Mouse (Mus musculus) midbrain, postnatal 0 days (tissue): Measurements from ENCODE around the gene Arr3. TPM values are rescaled to one million over a fixed set of nuclear protein-coding genes. Genes with fewer than 3 reads are reported as not detected.

ENCODE experiments used
- ATAC-seq: fragments of 200-750 bp; cut with Nextera tagmentation; 2 replicates; pipeline ENCODE4 v1.8.0; 2017; ENCODE audit warnings: moderate number of reproducible peaks, mild to moderate bottlenecking, moderate TSS enrichment, moderate library complexity; ENCODE audit not compliant: low FRiP score
- DNase-seq: peaks from one replicate; pipeline ENCODE4 v3.0.0-alpha.2; 2015; ENCODE audit warnings: low spot score
- H3K27ac ChIP-seq: fragments of 300-500 bp; sonication (generic); 2 replicates; pipeline ENCODE4 v1.5.1; 2014; ENCODE audit warnings: low read depth, mild to moderate bottlenecking, low read length, mixed read lengths
- H3K27me3 ChIP-seq: fragments of 300-500 bp; sonication (generic); 2 replicates; pipeline ENCODE4 v1.6.1; 2014; ENCODE audit warnings: low read length, control low read depth, mixed read lengths; ENCODE audit not compliant: insufficient read depth
- H3K36me3 ChIP-seq: fragments of 300-500 bp; sonication (generic); 2 replicates; pipeline ENCODE4 v1.6.1; 2014; ENCODE audit warnings: low read length, control low read depth, mixed read lengths; ENCODE audit not compliant: insufficient read depth
- H3K4me1 ChIP-seq: fragments of 300-500 bp; sonication (generic); 2 replicates; pipeline ENCODE4 v1.6.1; 2014; ENCODE audit warnings: mild to moderate bottlenecking, control low read depth, antibody characterized with exemption, low read length, mixed read lengths; ENCODE audit not compliant: insufficient read depth
- H3K4me2 ChIP-seq: fragments of 300-500 bp; sonication (generic); 2 replicates; pipeline ENCODE4 v1.6.1; 2014; ENCODE audit warnings: low read depth, mild to moderate bottlenecking, low read length, mixed read lengths; ENCODE audit not compliant: poor library complexity, severe bottlenecking
- H3K4me3 ChIP-seq: fragments of 300-500 bp; sonication (generic); 2 replicates; pipeline ENCODE4 v1.5.1; 2014; ENCODE audit warnings: low read depth, mild to moderate bottlenecking, low read length, moderate library complexity
- H3K9ac ChIP-seq: fragments of 300-500 bp; sonication (generic); replicated peaks from 2 replicates; pipeline ENCODE4 v1.6.1; 2014; ENCODE audit warnings: mild to moderate bottlenecking, low read length, moderate library complexity, mixed read lengths; ENCODE audit not compliant: poor library complexity, severe bottlenecking
- H3K9me3 ChIP-seq: fragments of 300-500 bp; sonication (generic); 2 replicates; pipeline ENCODE4 v1.6.1; 2016; ENCODE audit warnings: low read length, control low read depth
- CTCF ChIP-seq: IDR thresholded peaks from 2 replicates; pipeline ENCODE4 v1.5.1; 2016; ENCODE audit warnings: antibody characterized with exemption, mild to moderate bottlenecking
- WGBS: fragments of 180-500 bp; shearing (Covaris S2); extraction: QIAGEN DNeasy Blood & Tissue Kit; methylation state at CpG from one replicate; pipeline ENCODE4 v1.1.7; 2014; 5-methylcytosine and 5-hydroxymethylcytosine counted together
- polyA plus RNA-seq: library from polyadenylated mRNA; unstranded; fragments of >200 nt; fragmentation: Nextera tagmentation; extraction: Ambion mirVana; gene quantifications from 2 replicates; pipeline ENCODE4 v1.2.1, GENCODE M21; 2015
- total RNA-seq: library from RNA; depleted of rRNA; stranded (reverse); fragments of >200 nt; gene quantifications from 2 replicates; pipeline ENCODE4 v1.2.3, GENCODE M21; 2014; rRNA removed

Gene Arr3
- not detected in 2 replicates for total RNA-seq
- polyA plus RNA-seq, result 0.15 and 0.20 TPM in 2 replicates

- DNase-seq (no peak), ATAC-seq (no peak)
- Histone ChIP-seq H3K9me3 (no peaks in the 10 kb centered on the region), H3K4me2 (no peak within 1 kb of the TSS), H3K4me3 (no peak within 1 kb of the TSS), H3K36me3 (no peaks in the 10 kb centered on the region), H3K9ac (no peak within 1 kb of the TSS), H3K27me3 (no peaks in the 10 kb centered on the region; the same call in 1 of the 2 replicates), H3K27ac (no peak within 1 kb of the TSS), H3K4me1 (no peaks in the 10 kb centered on the region)
- 46% methylated on average over 1 of the region's 1 CpGs for WGBS
- no peak for TF ChIP-seq CTCF
Measured at GRCm38 (mm10) chrX:100605314-100605713, at the start of gene Arr3. Gene Arr3, plus strand, starts transcription at chrX:100605497.

GRCm38 (mm10) chrX:100556026-100556425, 49.3 kb upstream of the Arr3 start:
- Histone ChIP-seq H3K9me3 (no peaks in the 10 kb centered on the region), H3K4me1 (no peaks in the 10 kb centered on the region), H3K4me2 (no peak overlapping the region), H3K9ac (no peak overlapping the region), H3K36me3 (no peaks in the 10 kb centered on the region), H3K27me3 (no peaks in the 10 kb centered on the region), H3K4me3 (no peak overlapping the region), H3K27ac (no peak overlapping the region)
- DNase-seq, result no peak
- ATAC-seq, result no peak
- WGBS, result 81% methylated on average over 3 of the region's 3 CpGs
- TF ChIP-seq CTCF, result no peak

DNA sequence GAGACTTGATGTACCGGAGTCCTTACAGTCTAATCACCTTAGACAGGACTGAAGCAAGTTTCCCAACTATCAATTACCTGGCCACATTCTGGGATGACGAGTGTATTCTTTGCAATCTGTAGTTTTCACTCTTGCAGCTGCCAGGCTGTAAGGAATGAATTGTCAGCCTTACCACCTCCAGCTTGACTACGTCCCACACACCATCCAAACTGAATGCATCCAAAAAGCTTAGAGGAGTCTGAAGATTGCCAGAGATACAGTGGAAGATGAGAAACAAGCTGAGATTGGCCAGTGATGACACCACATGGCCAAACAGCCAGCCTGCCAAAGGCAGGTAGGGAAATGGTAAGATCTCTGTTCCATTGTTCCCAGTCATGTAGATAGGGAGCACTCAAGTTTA, 39.6 kb upstream of the Arr3 start:
- Histone ChIP-seq H3K4me1 (no peaks in the 10 kb centered on the region), H3K27me3 (no peaks in the 10 kb centered on the region), H3K4me2 (no peak overlapping the region), H3K4me3 (no peak overlapping the region), H3K27ac (no peak overlapping the region), H3K9ac (no peak overlapping the region), H3K9me3 (no peaks in the 10 kb centered on the region), H3K36me3 (no peaks in the 10 kb centered on the region)
- 91% methylated on average over 3 of the region's 3 CpGs for WGBS
- ATAC-seq, result no peak
- no peak for TF ChIP-seq CTCF
- DNase-seq, result no peak

- Histone ChIP-seq H3K4me2 (no peak within 1 kb of the TSS), H3K36me3 (no peaks in the 10 kb centered on the region), H3K4me3 (no peak within 1 kb of the TSS), H3K27ac (no peak within 1 kb of the TSS), H3K27me3 (no peaks in the 10 kb centered on the region), H3K9me3 (no peaks in the 10 kb centered on the region), H3K9ac (no peak within 1 kb of the TSS), H3K4me1 (no peaks in the 10 kb centered on the region)
- no peak for ATAC-seq
- DNase-seq, result no peak
- 85% methylated on average over 1 of the region's 1 CpGs for WGBS
- TF ChIP-seq CTCF, result no peak
Measured at GRCm38 (mm10) chrX:100571951-100572350, 33.3 kb upstream of the Arr3 start, which contains the start of gene Awat1. Gene Awat1, plus strand, starts transcription at chrX:100572251.

DNA sequence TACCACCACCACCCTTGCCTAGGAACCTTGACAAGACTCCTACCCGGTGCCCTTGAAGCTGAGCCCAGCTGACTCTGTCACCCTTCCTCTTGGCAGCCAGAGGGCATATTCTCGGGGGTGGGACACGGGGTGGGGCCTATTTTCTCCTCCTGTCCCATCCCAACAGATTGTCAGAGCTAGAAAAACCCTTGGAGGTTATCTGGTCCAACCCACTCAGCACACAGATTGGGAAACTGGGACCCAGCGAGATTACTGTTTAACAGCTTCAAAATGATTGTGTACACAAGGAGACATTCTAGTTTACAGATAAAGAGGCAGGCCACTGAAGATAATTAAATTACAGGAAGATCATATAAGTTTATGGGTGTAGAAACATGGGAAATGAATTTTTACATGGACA, 10.5 kb upstream of the Arr3 start, which contains the start of gene P2ry4:
TSS of gene P2ry4 (minus strand) at position 79 of the 400 bp plus-strand sequence.
- ATAC-seq (no peak), DNase-seq (no peak)
- Histone ChIP-seq H3K4me2 (no peak within 1 kb of the TSS), H3K9me3 (no peaks in the 10 kb centered on the region), H3K27me3 (peaks cover 4% of the 10 kb centered on the region), H3K27ac (no peak within 1 kb of the TSS), H3K36me3 (no peaks in the 10 kb centered on the region), H3K4me3 (no peak within 1 kb of the TSS), H3K9ac (no peak within 1 kb of the TSS), H3K4me1 (no peaks in the 10 kb centered on the region)
- no peak for TF ChIP-seq CTCF
- 53% methylated on average over 4 of the region's 4 CpGs for WGBS

GRCm38 (mm10) chrX:100597439-100597838, 7.9 kb upstream of the Arr3 start:
- Histone ChIP-seq H3K9me3 (no peaks in the 10 kb centered on the region), H3K4me2 (no peak overlapping the region), H3K27me3 (peaks cover 6% of the 10 kb centered on the region), H3K9ac (no peak overlapping the region), H3K4me1 (no peaks in the 10 kb centered on the region), H3K27ac (no peak overlapping the region), H3K4me3 (no peak overlapping the region), H3K36me3 (no peaks in the 10 kb centered on the region)
- peak; percentile 58 for TF ChIP-seq CTCF
- WGBS, result 24% methylated on average over 5 of the region's 5 CpGs
- ATAC-seq (no peak), DNase-seq (peak; percentile 40)
